15 mouse cellular contexts compared by ENCODE assay signal in the genomic region with DNA sequence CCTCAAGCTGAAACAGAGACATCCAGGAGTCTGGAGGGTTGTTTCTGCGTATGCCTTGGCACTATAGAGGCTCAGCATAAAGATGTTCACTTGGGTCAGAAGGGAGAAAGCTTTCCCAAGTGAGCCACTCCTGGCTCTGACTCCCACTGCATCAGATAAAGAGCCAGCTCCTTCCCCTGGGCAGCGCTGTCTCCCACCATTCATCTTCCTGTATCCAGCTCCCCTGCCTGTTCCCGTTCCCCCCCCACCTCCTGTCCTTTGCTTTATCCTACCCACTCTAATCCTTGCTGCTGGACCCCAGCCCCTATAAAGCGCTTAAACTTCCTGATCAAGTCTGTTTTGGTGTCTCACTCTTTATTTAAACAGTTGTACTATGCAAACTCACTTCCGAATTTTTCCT. TPM values are rescaled to one million over a fixed set of nuclear protein-coding genes. Genes with fewer than 3 reads are reported as not detected.
DNase-seq lines count a peak whose midpoint lies in the region; ATAC-seq lines count a peak whose summit lies in the region.
"Had no signal": no experiment of that assay in that cellular context is flagged by ENCODE, and none has a peak within 500 bp of the region (broad histone marks: within the 10 kb centered on the region; RNA-seq: fewer than 3 reads in every experiment).

No protein-coding gene starts in this region.

- peaks cover 11% of the 10 kb centered on the region; the same call in 1 of the 2 replicates for H3K27me3 ChIP-seq in neural tube, embryonic 11.5 days (ENCODE audit: control insufficient read depth, insufficient read depth, low read length)
- H3K27me3 ChIP-seq in hindbrain, embryonic 15.5 days, result no peaks in the 10 kb centered on the region
- H3K27me3 ChIP-seq in midbrain, embryonic 16.5 days (ENCODE audit: control insufficient read depth, insufficient read depth, low read depth, low read length), result no peaks in the 10 kb centered on the region

- no peak overlapping the region for H3K27ac ChIP-seq in neural tube, embryonic 11.5 days (ENCODE audit: low read depth, low read length)
- peak overlapping the region; percentile 94 for H3K27ac ChIP-seq in hindbrain, embryonic 15.5 days (replicated peaks)
- no peak overlapping the region for H3K27ac ChIP-seq in midbrain, embryonic 16.5 days (ENCODE audit: low read length)
- H3K27ac ChIP-seq: embryonic facial prominence, embryonic 13.5 days; liver, embryonic 14.5 days had no signal

- no peak for DNase-seq in neural tube, embryonic 11.5 days (ENCODE audit: low spot score)
- no peak for DNase-seq in neural tube, embryonic 10.5 days (ENCODE audit: extremely low spot score, low spot score)
- DNase-seq in urinary bladder, postnatal 4 days (ENCODE audit: low spot score in 2 of 2), result no peak
- DNase-seq in right cerebral cortex, postnatal 4 days, result no peak
- DNase-seq in heart, adult 8-10 months (ENCODE audit: low spot score), result no peak
- DNase-seq: gastrocnemius, postnatal 10 days; kidney, postnatal 4 days; lung, postnatal 10 days; right cerebral cortex, postnatal 14 days had no signal

- H3K4me1 ChIP-seq in neural tube, embryonic 11.5 days (ENCODE audit: control insufficient read depth, insufficient read depth, low read length), result no peaks in the 10 kb centered on the region
- H3K4me1 ChIP-seq in hindbrain, embryonic 15.5 days (replicated peaks), result peaks cover 62% of the 10 kb centered on the region
- peaks cover 30% of the 10 kb centered on the region for H3K4me1 ChIP-seq in midbrain, embryonic 16.5 days (ENCODE audit: control insufficient read depth, insufficient read depth, low read length)

- H3K4me2 ChIP-seq in neural tube, embryonic 11.5 days (ENCODE audit: low read depth), result peak overlapping the region; percentile 57
- peak overlapping the region; percentile 59 for H3K4me2 ChIP-seq in hindbrain, embryonic 15.5 days
- peak overlapping the region; percentile 59 for H3K4me2 ChIP-seq in midbrain, embryonic 16.5 days (ENCODE audit: low read length)

- whole genome bisulfite sequencing in neural tube, embryonic 11.5 days, result 34% methylated on average over 5 of the region's 5 CpGs
- 24% methylated on average over 5 of the region's 5 CpGs for WGBS in hindbrain, embryonic 15.5 days
- WGBS in midbrain, embryonic 16.5 days, result 25% methylated on average over 5 of the region's 5 CpGs

- H3K9ac ChIP-seq in neural tube, embryonic 11.5 days (ENCODE audit: low read length), result no peak overlapping the region
- peak overlapping the region; percentile 90 for H3K9ac ChIP-seq in hindbrain, embryonic 15.5 days
- peak overlapping the region; percentile 89 for H3K9ac ChIP-seq in midbrain, embryonic 16.5 days (ENCODE audit: low read depth, low read length)
- H3K9ac ChIP-seq: embryonic facial prominence, embryonic 13.5 days; heart, embryonic 12.5 days; liver, embryonic 14.5 days had no signal

- H3K36me3 ChIP-seq in neural tube, embryonic 11.5 days (ENCODE audit: control insufficient read depth, insufficient read depth, low read length), result no peaks in the 10 kb centered on the region
- no peaks in the 10 kb centered on the region for H3K36me3 ChIP-seq in hindbrain, embryonic 15.5 days
- H3K36me3 ChIP-seq in midbrain, embryonic 16.5 days (ENCODE audit: control insufficient read depth, insufficient read depth, low read length), result no peaks in the 10 kb centered on the region
- H3K36me3 ChIP-seq: embryonic facial prominence, embryonic 13.5 days; heart, embryonic 12.5 days had no signal

- ATAC-seq in neural tube, embryonic 11.5 days (ENCODE audit: insufficient read depth, low FRiP score, low TSS enrichment), result no peak
- no peak for ATAC-seq in hindbrain, embryonic 15.5 days (ENCODE audit: low FRiP score, low read depth)
- ATAC-seq in midbrain, embryonic 16.5 days, result no peak

- H3K4me3 ChIP-seq in neural tube, embryonic 11.5 days (ENCODE audit: low read depth, low read length), result peak overlapping the region; percentile 42; the same call in 1 of the 2 replicates
- peak overlapping the region; percentile 76 for H3K4me3 ChIP-seq in hindbrain, embryonic 15.5 days
- peak overlapping the region; percentile 74 for H3K4me3 ChIP-seq in midbrain, embryonic 16.5 days (ENCODE audit: low read depth, low read length)
- H3K4me3 ChIP-seq: heart, embryonic 12.5 days had no signal

- H3K9me3 ChIP-seq in neural tube, embryonic 11.5 days (ENCODE audit: control insufficient read depth, low read length), result no peaks in the 10 kb centered on the region
- no peaks in the 10 kb centered on the region for H3K9me3 ChIP-seq in hindbrain, embryonic 15.5 days
- no peaks in the 10 kb centered on the region for H3K9me3 ChIP-seq in midbrain, embryonic 16.5 days (replicated peaks; ENCODE audit: control insufficient read depth, low read length, poor library complexity, severe bottlenecking)
- H3K9me3 ChIP-seq: embryonic facial prominence, embryonic 13.5 days; heart, embryonic 12.5 days had no signal

RNA-seq across cellular contexts. Expression of a gene that starts 1.2 kb away (rescaled TPM):
- polyA plus RNA-seq in neural tube, embryonic 11.5 days (2014; fragmentation: Nextera tagmentation; extraction: Ambion mirVana), result 2.5 and 2.6 TPM in 2 replicates
- 13.5 and 15.4 TPM in 2 replicates for polyA plus RNA-seq in hindbrain, embryonic 15.5 days (2015; fragmentation: Nextera tagmentation; extraction: Ambion mirVana)
- 10.2 and 11.0 TPM in 2 replicates for polyA plus RNA-seq in midbrain, embryonic 16.5 days (2015; fragmentation: Nextera tagmentation; extraction: Ambion mirVana)
- under 1 TPM; 0.44 to 0.75 (median 0.62) TPM for total RNA-seq in heart, adult 8-10 months (2022)
- total RNA-seq: common myeloid progenitor, adult 5-6 weeks had no signal
- polyA plus RNA-seq: heart, embryonic 12.5 days had no signal
